Mouse (Mus musculus) splenic B cell, adult 2 months (primary cell): Measurements from ENCODE around the gene Cars2.

Experiments used
- DNase-seq: peaks from one replicate; pipeline ENCODE4 v3.0.0-alpha.2; 2011; ENCODE audit warnings: low read depth, low spot score
- H3K27me3 ChIP-seq: 2 replicates; pipeline ENCODE4 v1.6.1; 2012; ENCODE audit warnings: mild to moderate bottlenecking, low read length, moderate library complexity, mixed read lengths; ENCODE audit not compliant: control insufficient read depth, poor library complexity, insufficient read depth, severe bottlenecking
- H3K36me3 ChIP-seq: 2 replicates; pipeline ENCODE4 v1.6.1; 2012; ENCODE audit warnings: mild to moderate bottlenecking, low read length, moderate library complexity, mixed read lengths; ENCODE audit not compliant: control insufficient read depth, poor library complexity, insufficient read depth, severe bottlenecking

Cars2 gene

DNA sequence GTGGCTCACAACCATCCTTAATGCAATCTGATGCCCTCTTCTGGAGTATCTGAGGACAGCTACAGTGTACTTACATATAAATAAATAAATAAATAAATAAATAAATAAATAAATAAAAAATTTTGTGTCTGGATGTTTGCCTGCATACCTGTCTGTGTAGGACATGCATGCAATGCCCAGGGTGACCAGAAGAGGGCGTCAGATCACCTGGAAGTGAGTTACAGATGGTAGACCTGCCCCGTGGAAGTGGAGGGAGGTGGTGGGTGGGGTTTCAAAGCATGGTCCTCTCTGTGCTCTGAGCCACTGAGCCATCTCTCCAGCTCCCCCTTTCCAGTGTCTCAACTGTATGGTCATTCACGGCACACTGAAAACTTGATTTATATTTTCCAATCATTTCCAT is 6.2 kb downstream of the Cars2 start:
- Histone ChIP-seq H3K27me3 (no peaks in the 10 kb centered on the region), H3K36me3 (peaks cover 2% of the 10 kb centered on the region)
- peak; percentile 86 for DNase-seq

- no peak for DNase-seq
- no peaks in the 10 kb centered on the region for H3K27me3 ChIP-seq
- H3K36me3 ChIP-seq, result peaks cover 2% of the 10 kb centered on the region
Measured at GRCm38 (mm10) chr8:11542866-11543265, 7.7 kb downstream of the Cars2 start.

- peaks cover 1% of the 10 kb centered on the region for H3K36me3 ChIP-seq
- H3K27me3 ChIP-seq, result no peaks in the 10 kb centered on the region
- no peak for DNase-seq
Measured at GRCm38 (mm10) chr8:11542031-11542430, 8.6 kb downstream of the Cars2 start.

GRCm38 (mm10) chr8:11540182-11540581 is 10.4 kb downstream of the Cars2 start:
- Histone ChIP-seq H3K36me3 (peaks cover 3% of the 10 kb centered on the region), H3K27me3 (no peaks in the 10 kb centered on the region)
- no peak for DNase-seq

GRCm38 (mm10) chr8:11539049-11539448 is 11.5 kb downstream of the Cars2 start:
- H3K27me3 ChIP-seq, result no peaks in the 10 kb centered on the region
- H3K36me3 ChIP-seq, result peaks cover 3% of the 10 kb centered on the region
- DNase-seq, result no peak

DNA sequence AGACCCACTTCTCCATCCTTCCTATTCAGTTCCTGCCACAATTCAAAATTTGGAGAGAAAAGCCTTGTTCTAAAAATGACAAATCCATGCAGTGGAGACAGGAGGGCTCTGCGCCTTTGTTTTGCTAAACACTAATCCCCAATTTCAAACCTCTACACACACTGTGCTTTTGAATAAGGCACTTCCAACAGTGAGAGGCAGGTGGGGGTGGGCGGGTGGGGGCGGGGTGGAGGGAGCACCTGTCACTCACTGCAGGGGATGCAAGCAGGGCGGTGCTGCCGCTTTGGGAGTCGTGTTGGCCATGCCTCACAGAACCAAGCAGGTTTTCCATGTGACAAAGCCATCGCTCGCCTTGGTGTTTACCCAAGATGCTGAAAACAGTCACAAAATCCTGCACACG is 16.1 kb downstream of the Cars2 start:
- H3K27me3 ChIP-seq, result no peaks in the 10 kb centered on the region
- peaks cover 6% of the 10 kb centered on the region for H3K36me3 ChIP-seq
- no peak for DNase-seq

GRCm38 (mm10) chr8:11530849-11531248 is 19.7 kb downstream of the Cars2 start:
- no peak for DNase-seq
- Histone ChIP-seq H3K36me3 (peaks cover 2% of the 10 kb centered on the region; the same call in 1 of the 2 replicates), H3K27me3 (no peaks in the 10 kb centered on the region)

- DNase-seq, result no peak
- Histone ChIP-seq H3K27me3 (no peaks in the 10 kb centered on the region), H3K36me3 (peaks cover 2% of the 10 kb centered on the region; the same call in 1 of the 2 replicates)
Measured at GRCm38 (mm10) chr8:11530155-11530770, 20.3 kb downstream of the Cars2 start.

DNA sequence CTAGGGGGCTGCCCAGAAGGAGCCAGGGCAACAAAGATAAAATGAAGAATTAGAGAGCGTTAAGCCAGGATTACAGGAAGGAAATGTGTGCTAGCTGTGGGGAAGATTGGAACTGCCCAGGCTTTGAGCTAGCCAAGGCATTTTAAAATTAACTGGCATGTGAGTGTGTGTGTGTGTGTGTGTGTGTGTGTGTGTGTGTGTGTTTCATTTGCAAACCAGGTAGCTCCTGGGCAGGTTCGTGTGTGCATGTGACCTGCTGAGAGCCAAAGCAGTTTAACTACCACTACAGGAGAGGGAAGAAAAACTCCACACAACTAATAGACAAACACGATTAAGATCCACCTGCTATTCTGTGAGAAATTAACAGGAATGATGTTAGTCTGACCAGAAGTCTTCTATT is 27.3 kb downstream of the Cars2 start:
- no peak for DNase-seq
- Histone ChIP-seq H3K27me3 (no peaks in the 10 kb centered on the region), H3K36me3 (no peaks in the 10 kb centered on the region; the same call in 1 of the 2 replicates)

- no peak for DNase-seq
- Histone ChIP-seq H3K36me3 (no peaks in the 10 kb centered on the region; the same call in none of the 2 replicates), H3K27me3 (no peaks in the 10 kb centered on the region)
Measured at GRCm38 (mm10) chr8:11518676-11519075, 31.9 kb downstream of the Cars2 start.

GRCm38 (mm10) chr8:11518056-11518396 is 32.6 kb downstream of the Cars2 start:
- H3K36me3 ChIP-seq, result no peaks in the 10 kb centered on the region; the same call in none of the 2 replicates
- DNase-seq, result no peak
- H3K27me3 ChIP-seq, result no peaks in the 10 kb centered on the region

DNA sequence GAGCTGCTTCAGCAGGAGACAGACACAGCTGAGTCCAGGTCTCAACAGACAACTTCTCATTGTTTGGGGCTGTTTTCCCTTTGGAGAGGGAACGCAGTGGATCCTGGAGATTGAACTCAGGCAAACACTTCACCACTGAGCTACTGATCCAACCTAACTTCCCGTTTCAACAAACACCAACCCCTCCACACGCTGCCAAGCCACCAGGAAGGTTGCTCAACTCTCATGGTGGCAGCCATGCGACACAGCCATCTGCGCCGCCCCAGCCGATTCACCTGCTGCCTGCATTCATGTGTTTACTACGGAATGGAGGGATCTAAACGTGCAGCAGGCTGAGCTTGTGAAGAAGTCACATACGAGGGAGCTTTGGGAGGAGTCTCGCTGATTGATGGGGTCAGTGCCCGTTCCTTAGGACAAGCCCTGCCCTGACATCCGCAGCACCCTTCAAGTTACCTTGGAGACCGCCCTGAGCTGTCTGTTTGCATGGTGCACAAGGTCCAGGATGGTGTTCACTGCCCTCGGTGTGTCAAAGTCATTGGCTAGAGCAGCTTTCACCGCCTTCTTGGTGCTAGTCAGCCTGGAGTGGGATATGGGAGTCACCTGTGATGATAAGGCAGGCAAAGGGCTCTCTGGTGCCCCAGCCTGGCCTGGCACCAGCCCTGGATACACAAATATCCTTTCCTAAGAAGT is 33.1 kb downstream of the Cars2 start:
- H3K27me3 ChIP-seq, result no peaks in the 10 kb centered on the region
- no peaks in the 10 kb centered on the region; the same call in none of the 2 replicates for H3K36me3 ChIP-seq
- no peak for DNase-seq

- DNase-seq, result no peak
- no peaks in the 10 kb centered on the region for H3K27me3 ChIP-seq
- peaks cover 2% of the 10 kb centered on the region for H3K36me3 ChIP-seq
Measured at GRCm38 (mm10) chr8:11516292-11516691, 34.3 kb downstream of the Cars2 start.

DNA sequence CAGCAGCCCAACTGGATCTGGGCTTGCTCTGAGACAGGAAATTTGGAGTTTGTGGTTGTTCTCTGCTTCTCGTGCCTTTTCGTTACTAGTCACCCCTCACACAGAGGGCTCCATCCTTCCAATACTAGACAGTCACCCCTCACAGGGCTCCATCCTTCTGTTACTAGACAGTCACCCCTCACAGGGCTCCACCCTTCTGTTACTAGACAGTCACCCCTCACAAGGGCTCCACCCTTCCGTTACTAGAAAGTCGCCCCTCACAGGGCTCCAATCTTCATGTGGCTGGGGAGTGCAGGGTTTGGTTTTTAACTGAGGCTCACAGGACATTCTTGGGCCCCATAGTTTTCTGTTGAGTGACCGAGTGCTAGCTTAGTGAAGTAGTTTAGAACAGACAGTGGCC is 37.3 kb downstream of the Cars2 start:
- DNase-seq, result no peak
- Histone ChIP-seq H3K36me3 (peaks cover 4% of the 10 kb centered on the region), H3K27me3 (no peaks in the 10 kb centered on the region)

DNA sequence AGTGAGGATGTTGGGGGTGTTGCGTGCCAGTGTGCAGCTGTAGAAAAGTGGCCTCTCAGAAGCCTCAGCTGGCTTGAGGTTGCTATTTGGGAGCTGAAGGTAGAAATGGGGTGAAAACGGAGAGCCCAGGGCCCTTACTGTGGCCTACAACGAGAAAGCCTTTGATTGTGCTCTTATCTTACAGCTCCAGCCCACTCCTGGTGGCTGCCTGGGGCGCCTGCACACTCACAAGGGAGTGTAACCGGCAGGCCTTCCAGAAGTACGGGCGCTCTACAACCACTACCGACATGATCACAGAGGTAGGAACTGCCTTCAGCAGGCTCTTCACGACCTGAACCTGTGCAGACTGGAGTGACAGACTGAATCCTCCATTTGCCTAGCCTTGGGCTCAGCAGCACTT is 37.9 kb downstream of the Cars2 start:
- Histone ChIP-seq H3K36me3 (peaks cover 5% of the 10 kb centered on the region), H3K27me3 (no peaks in the 10 kb centered on the region)
- no peak for DNase-seq

GRCm38 (mm10) chr8:11510971-11511370 is 39.6 kb downstream of the Cars2 start:
- peaks cover 6% of the 10 kb centered on the region for H3K36me3 ChIP-seq
- H3K27me3 ChIP-seq, result no peaks in the 10 kb centered on the region
- no peak for DNase-seq
